ENCODE assay signal across 19 mouse cellular contexts in the genomic region with DNA sequence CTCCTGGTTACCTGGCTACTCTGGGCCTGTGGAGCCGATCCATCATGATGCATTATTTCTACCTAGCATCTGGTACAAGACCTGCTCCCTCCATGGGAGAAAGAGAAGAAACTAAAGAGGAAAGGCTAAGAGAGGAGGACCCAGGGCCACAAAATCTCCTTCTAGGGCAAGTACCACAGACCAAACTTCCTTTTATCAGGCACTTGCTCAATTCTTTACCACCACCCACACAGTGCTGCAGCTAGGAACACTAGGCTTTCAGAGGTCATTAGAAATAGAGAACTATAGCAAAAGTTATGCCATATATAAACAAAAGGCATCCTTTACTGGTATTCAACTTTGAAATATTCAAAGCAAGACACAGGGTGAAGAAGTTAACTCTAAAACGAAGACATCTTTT. TPM values are rescaled to one million over a fixed set of nuclear protein-coding genes. Genes with fewer than 3 reads are reported as not detected.
A peak's percentile ranks its signal among the peaks of the same experiment; 100 is the strongest.
DNase-seq lines count a peak whose midpoint lies in the region; ATAC-seq and TF ChIP-seq lines count a peak whose summit lies in the region.
"Had no signal": no experiment of that assay in that cellular context is flagged by ENCODE, and none has a peak within 500 bp of the region (broad histone marks: within the 10 kb centered on the region; RNA-seq: fewer than 3 reads in every experiment).

No protein-coding gene starts in this region.

- peak; percentile 89 for ATAC-seq in granulocyte monocyte progenitor cell, adult 5-6 weeks (replicated peaks; ENCODE audit: poor library complexity, severe bottlenecking)
- peak; percentile 63 for ATAC-seq in neutrophil, adult 5-6 weeks (ENCODE audit: extremely low read depth, insufficient number of reproducible peaks, low FRiP score, poor library complexity, severe bottlenecking)
- ATAC-seq: hindbrain, postnatal 0 days had no signal

- TF ChIP-seq CTCF in spleen, adult 2 months (IDR thresholded peaks at IDR 0.05; ENCODE audit: extremely low read depth, insufficient read depth, insufficient read length, insufficient replicate concordance): no peak

- no peak overlapping the region for H3K4me3 ChIP-seq in spleen, adult 2 months (ENCODE audit: extremely low read depth, insufficient read depth, insufficient read length)
- H3K4me3 ChIP-seq in hindbrain, embryonic 10.5 days: no peak overlapping the region
- H3K4me3 ChIP-seq: embryonic facial prominence, embryonic 10.5 days; heart, adult 2 months; midbrain, embryonic 12.5 days; neural tube, embryonic 12.5 days had no signal

- no peak for TF ChIP-seq POLR2A in spleen, adult 2 months (IDR thresholded peaks at IDR 0.05; ENCODE audit: low read depth, low read length)

- H3K27ac ChIP-seq in spleen, adult 2 months (ENCODE audit: insufficient read depth, low read length): peak overlapping the region; percentile 37; the same call in 1 of the 2 replicates
- H3K27ac ChIP-seq in hindbrain, embryonic 10.5 days: no peak overlapping the region
- H3K27ac ChIP-seq: embryonic facial prominence, embryonic 10.5 days; heart, adult 2 months; hindbrain, postnatal 0 days; liver, embryonic 14.5 days; midbrain, embryonic 12.5 days; neural tube, embryonic 12.5 days had no signal

- no peaks in the 10 kb centered on the region for H3K27me3 ChIP-seq in spleen, adult 2 months (ENCODE audit: control insufficient read depth, insufficient read depth, low read length)
- H3K27me3 ChIP-seq in hindbrain, embryonic 10.5 days (ENCODE audit: insufficient read depth, poor library complexity, severe bottlenecking): no peaks in the 10 kb centered on the region
- H3K27me3 ChIP-seq: midbrain, embryonic 12.5 days; neural tube, embryonic 12.5 days had no signal

- peak; percentile 58 for DNase-seq in layer of hippocampus, adult 9-11 months
- DNase-seq in layer of hippocampus, postnatal 14 days (ENCODE audit: low spot score in 2 of 2): no peak
- no peak for DNase-seq in spleen, adult 2 months (ENCODE audit: low read depth in 1 of 2, low spot score in 2 of 2)
- no peak for DNase-seq in spleen, postnatal 4 days (ENCODE audit: low spot score in 2 of 2)
- DNase-seq in cerebellum, postnatal 25 days: no peak
- DNase-seq in hindbrain, embryonic 10.5 days (ENCODE audit: low spot score): no peak
- DNase-seq: cerebellum, adult 2 months; heart, adult 2 months; heart, postnatal 4 days; kidney, adult 11 months; thymus, postnatal 36 days had no signal

- H3K4me1 ChIP-seq in spleen, adult 2 months (ENCODE audit: control insufficient read depth, insufficient read depth, insufficient read length): peaks cover 22% of the 10 kb centered on the region
- peaks cover 7% of the 10 kb centered on the region for H3K4me1 ChIP-seq in hindbrain, embryonic 10.5 days (replicated peaks)

- no peaks in the 10 kb centered on the region for H3K36me3 ChIP-seq in spleen, adult 2 months (ENCODE audit: control insufficient read depth, insufficient read depth, low read length)
- H3K36me3 ChIP-seq in hindbrain, embryonic 10.5 days: no peaks in the 10 kb centered on the region
- H3K36me3 ChIP-seq: midbrain, embryonic 12.5 days; neural tube, embryonic 12.5 days had no signal

- 58% methylated on average over 2 of the region's 2 CpGs for WGBS in spleen, adult 2 months
- 93% methylated on average over 2 of the region's 2 CpGs for WGBS in hindbrain, embryonic 10.5 days

- peaks cover 11% of the 10 kb centered on the region; the same call in 1 of the 2 replicates for H3K9me3 ChIP-seq in hindbrain, embryonic 10.5 days

RNA-seq across cellular contexts. Expression of gene Pip4k2a, which starts 21.8 kb away (rescaled TPM):
- total RNA-seq in layer of hippocampus, postnatal 14 days (2021): 10 to 100 TPM; 30.8 to 36.6 TPM
- 21.4 and 21.8 TPM in 2 replicates for polyA plus RNA-seq in spleen, adult 2 months (2012; rRNA removed)
- 29.3 TPM in 2 replicates for total RNA-seq in granulocyte monocyte progenitor cell, adult 5-6 weeks (2014; fragmentation: Nextera tagmentation)
- 15.6 and 16.7 TPM in 2 replicates for total RNA-seq in granulocyte monocyte progenitor cell, adult 5-6 weeks (2017)
- total RNA-seq in neutrophil, adult 5-6 weeks (2017): 69.7 and 73.9 TPM in 2 replicates
- polyA plus RNA-seq in hindbrain, embryonic 10.5 days (2016; fragmentation: Nextera tagmentation; extraction: Ambion mirVana): 7.7 and 9.0 TPM in 2 replicates

RNA-seq across cellular contexts. Expression of gene 4930426L09Rik, which starts 22.0 kb away (rescaled TPM):
- under 1 TPM; 0.67 to 0.79 TPM for total RNA-seq in layer of hippocampus, postnatal 14 days (2021)
- polyA plus RNA-seq in spleen, adult 2 months (2012; rRNA removed): 0.69 and 1.2 TPM in 2 replicates
- 1.3 TPM in 1 of 2 replicates, not detected in the other for total RNA-seq in granulocyte monocyte progenitor cell, adult 5-6 weeks (2014; fragmentation: Nextera tagmentation)
- 0.62 TPM in 1 of 2 replicates, not detected in the other for total RNA-seq in granulocyte monocyte progenitor cell, adult 5-6 weeks (2017)
- total RNA-seq in neutrophil, adult 5-6 weeks (2017): 3.1 and 3.7 TPM in 2 replicates
- polyA plus RNA-seq in hindbrain, embryonic 10.5 days (2016; fragmentation: Nextera tagmentation; extraction: Ambion mirVana): 0.17 and 0.55 TPM in 2 replicates
- total RNA-seq: gastrocnemius, adult 8-10 months; heart, adult 2 months had no signal
